ENCODE assay signal across 27 mouse cellular contexts in the genomic region with DNA sequence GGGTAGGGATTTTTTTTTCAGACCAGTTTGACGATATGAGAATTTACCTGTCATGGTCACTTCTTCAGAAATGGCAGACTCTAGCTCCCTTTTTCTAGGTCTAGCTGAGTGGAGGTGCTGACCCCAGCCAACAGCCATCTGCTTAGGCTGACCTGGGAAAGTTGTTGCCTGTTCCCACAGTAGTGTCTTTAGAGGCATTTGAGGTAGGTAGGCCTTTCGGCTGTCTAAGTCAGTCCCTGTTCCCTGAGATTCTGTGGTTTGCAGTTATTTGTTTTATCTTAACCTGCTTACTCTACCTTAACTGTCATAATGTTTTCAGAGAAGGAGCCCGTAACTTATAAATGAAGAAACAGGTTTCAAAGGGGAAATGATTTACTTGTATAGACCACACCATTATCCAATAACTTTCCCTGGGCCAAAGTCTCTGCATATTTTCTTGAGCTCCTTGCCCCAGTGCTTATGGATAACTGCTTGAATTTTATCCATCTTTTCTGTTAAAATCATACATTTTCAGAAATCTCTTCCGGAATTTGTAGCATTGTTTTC. TPM values are rescaled to one million over a fixed set of nuclear protein-coding genes. Genes with fewer than 3 reads are reported as not detected.
A peak's percentile ranks its signal among the peaks of the same experiment; 100 is the strongest.
DNase-seq lines count a peak whose midpoint lies in the region; ATAC-seq and TF ChIP-seq lines count a peak whose summit lies in the region.
"Had no signal": no experiment of that assay in that cellular context is flagged by ENCODE, and none has a peak within 500 bp of the region (broad histone marks: within the 10 kb centered on the region; RNA-seq: fewer than 3 reads in every experiment).

No protein-coding gene starts in this region.

- CTCF ChIA-PET in Patski (lab: Charles Lee), result no interaction called here

- no peak for TF ChIP-seq POLR2A in kidney, adult 2 months (IDR thresholded peaks at IDR 0.05; ENCODE audit: low read depth, low read length)

- H3K9ac ChIP-seq in kidney, embryonic 14.5 days (ENCODE audit: low read depth, low read length), result no peak overlapping the region
- no peak overlapping the region for H3K9ac ChIP-seq in kidney, embryonic 15.5 days
- H3K9ac ChIP-seq in kidney, postnatal 0 days (ENCODE audit: low read depth, low read length), result no peak overlapping the region
- H3K9ac ChIP-seq: embryonic facial prominence, embryonic 13.5 days; embryonic facial prominence, embryonic 15.5 days; forebrain, embryonic 12.5 days had no signal

- 0 out of 2 replicates have a peak, but pooled peaks cover 3% of the 10 kb centered on the region for H3K9me3 ChIP-seq in kidney, embryonic 14.5 days (ENCODE audit: control insufficient read depth, low read length)
- H3K9me3 ChIP-seq in kidney, embryonic 15.5 days (replicated peaks), result no peaks in the 10 kb centered on the region
- H3K9me3 ChIP-seq in kidney, postnatal 0 days (replicated peaks; ENCODE audit: low read length), result no peaks in the 10 kb centered on the region; the same call in 1 of the 2 replicates
- H3K9me3 ChIP-seq: embryonic facial prominence, embryonic 13.5 days; embryonic facial prominence, embryonic 15.5 days; G1E had no signal

- H3K4me3 ChIP-seq in kidney, adult 2 months (ENCODE audit: insufficient read depth, low read depth, low read length), result no peak overlapping the region
- H3K4me3 ChIP-seq in kidney, embryonic 14.5 days (ENCODE audit: low read length), result no peak overlapping the region
- H3K4me3 ChIP-seq in kidney, embryonic 15.5 days (replicated peaks), result no peak overlapping the region
- no peak overlapping the region for H3K4me3 ChIP-seq in kidney, postnatal 0 days (replicated peaks; ENCODE audit: low read depth, low read length)
- H3K4me3 ChIP-seq: embryonic facial prominence, embryonic 13.5 days; embryonic facial prominence, embryonic 15.5 days; erythroblast, embryonic 14.5 days; forebrain, embryonic 10.5 days; forebrain, embryonic 12.5 days had no signal

- 59% methylated on average over 4 of the region's 4 CpGs for WGBS in kidney, adult 2 months
- 84% methylated on average over 4 of the region's 4 CpGs for WGBS in kidney, embryonic 14.5 days
- WGBS in kidney, embryonic 15.5 days, result 85% methylated on average over 4 of the region's 4 CpGs
- 69% methylated on average over 4 of the region's 4 CpGs for WGBS in kidney, postnatal 0 days

- peak; percentile 53 for DNase-seq in kidney, adult 2 months
- no peak for DNase-seq in kidney, adult 18-20 months
- peak; percentile 27 for DNase-seq in kidney, postnatal 0 days (ENCODE audit: low spot score)
- no peak for DNase-seq in kidney, postnatal 25 days
- DNase-seq in Patski (ENCODE audit: low read depth, low spot score), result no peak
- DNase-seq: adrenal gland, adult 2 months; adrenal gland, postnatal 10 days; adrenal gland, postnatal 25 days; B cell, adult 2 months; cerebellum, adult 11 months; cerebellum, adult 18-20 months; cerebellum, adult 8-10 months; cerebellum, adult 9-11 months; cerebellum, postnatal 14 days; cerebellum, postnatal 36 days; embryo, embryonic 11 days had no signal

- H3K27me3 ChIP-seq in kidney, adult 2 months (replicated peaks; ENCODE audit: control insufficient read depth, insufficient read depth, low read length), result no peaks in the 10 kb centered on the region
- H3K27me3 ChIP-seq in kidney, embryonic 14.5 days (ENCODE audit: control insufficient read depth, insufficient read depth, low read length), result no peaks in the 10 kb centered on the region
- no peaks in the 10 kb centered on the region for H3K27me3 ChIP-seq in kidney, embryonic 15.5 days
- H3K27me3 ChIP-seq in kidney, postnatal 0 days (ENCODE audit: insufficient read depth, low read length), result no peaks in the 10 kb centered on the region
- H3K27me3 ChIP-seq in Patski, result peaks cover 13% of the 10 kb centered on the region
- H3K27me3 ChIP-seq: CH12.LX; embryonic facial prominence, embryonic 13.5 days; embryonic facial prominence, embryonic 15.5 days; forebrain, embryonic 12.5 days had no signal

- no peak overlapping the region for H3K27ac ChIP-seq in kidney, adult 2 months (ENCODE audit: insufficient read depth, low read depth, low read length)
- no peak overlapping the region for H3K27ac ChIP-seq in kidney, embryonic 14.5 days (ENCODE audit: low read depth, low read length)
- peak overlapping the region; percentile 59 for H3K27ac ChIP-seq in kidney, embryonic 15.5 days
- H3K27ac ChIP-seq in kidney, postnatal 0 days, result peak overlapping the region; percentile 42; the same call in 1 of the 2 replicates
- H3K27ac ChIP-seq: embryonic facial prominence, embryonic 13.5 days; embryonic facial prominence, embryonic 15.5 days; forebrain, embryonic 10.5 days; forebrain, embryonic 12.5 days had no signal

- in situ Hi-C loops in Patski (cut with MboI; ENCODE audit: low pct_unique_long_range_greater_than_20kb), result no loop called here

- ATAC-seq in kidney, embryonic 14.5 days (ENCODE audit: low FRiP score, low TSS enrichment), result no peak
- ATAC-seq in kidney, embryonic 15.5 days (replicated peaks; ENCODE audit: low FRiP score), result peak; percentile 62; the same call in 1 of the 2 replicates
- no peak for ATAC-seq in kidney, postnatal 0 days (replicated peaks; ENCODE audit: low FRiP score, low read depth)
- peak; percentile 31 for ATAC-seq in Patski
- ATAC-seq: CD4-positive, CD25-positive, alpha-beta regulatory T cell, adult 4 months; forebrain, embryonic 14.5 days had no signal

- H3K36me3 ChIP-seq in kidney, adult 2 months (ENCODE audit: control insufficient read depth, insufficient read depth, low read length), result no peaks in the 10 kb centered on the region
- no peaks in the 10 kb centered on the region for H3K36me3 ChIP-seq in kidney, embryonic 14.5 days (ENCODE audit: control insufficient read depth, insufficient read depth, low read length)
- no peaks in the 10 kb centered on the region for H3K36me3 ChIP-seq in kidney, embryonic 15.5 days
- H3K36me3 ChIP-seq in kidney, postnatal 0 days (ENCODE audit: insufficient read depth, low read length), result no peaks in the 10 kb centered on the region
- H3K36me3 ChIP-seq: embryonic facial prominence, embryonic 13.5 days; embryonic facial prominence, embryonic 15.5 days; forebrain, embryonic 10.5 days; forebrain, embryonic 12.5 days; G1E had no signal

- H3K4me1 ChIP-seq in kidney, adult 2 months (ENCODE audit: control insufficient read depth, insufficient read depth, low read length), result peaks cover 2% of the 10 kb centered on the region; the same call in 1 of the 2 replicates
- no peaks in the 10 kb centered on the region for H3K4me1 ChIP-seq in kidney, embryonic 14.5 days (ENCODE audit: control insufficient read depth, insufficient read depth, low read length)
- no peaks in the 10 kb centered on the region for H3K4me1 ChIP-seq in kidney, embryonic 15.5 days
- no peaks in the 10 kb centered on the region for H3K4me1 ChIP-seq in kidney, postnatal 0 days (replicated peaks; ENCODE audit: insufficient read depth, low read length)
- H3K4me1 ChIP-seq: embryonic facial prominence, embryonic 15.5 days; forebrain, embryonic 10.5 days; forebrain, embryonic 12.5 days had no signal

- no peak for TF ChIP-seq CTCF in kidney, adult 2 months (conservative IDR thresholded peaks at IDR 0.05; ENCODE audit: insufficient read depth, insufficient read length, low read depth, low read length)
- no peak for TF ChIP-seq CTCF in kidney, postnatal 0 days (IDR thresholded peaks at IDR 0.05; ENCODE audit: low read depth)
- TF ChIP-seq CTCF in Patski (IDR thresholded peaks at IDR 0.05), result no peak

- POLR2A ChIA-PET in Patski (lab: Charles Lee), result no interaction called here

- H3K4me2 ChIP-seq in kidney, embryonic 14.5 days (replicated peaks; ENCODE audit: low read depth, low read length), result no peak overlapping the region
- no peak overlapping the region for H3K4me2 ChIP-seq in kidney, embryonic 15.5 days
- H3K4me2 ChIP-seq in kidney, postnatal 0 days (ENCODE audit: low read length), result no peak overlapping the region
- H3K4me2 ChIP-seq: embryonic facial prominence, embryonic 13.5 days; embryonic facial prominence, embryonic 15.5 days; forebrain, embryonic 12.5 days had no signal

RNA-seq across cellular contexts. Expression of gene Rgmb, which starts 59.8 kb away (rescaled TPM):
- polyA plus RNA-seq in kidney, adult 2 months (2012; rRNA removed), result 13.8 and 16.2 TPM in 2 replicates
- 12.3 and 16.4 TPM in 2 replicates for polyA plus RNA-seq in kidney, embryonic 14.5 days (2014; fragmentation: Nextera tagmentation; extraction: Ambion mirVana)
- polyA plus RNA-seq in kidney, embryonic 15.5 days (2015; fragmentation: Nextera tagmentation; extraction: Ambion mirVana), result 12.5 and 13.3 TPM in 2 replicates
- 12.5 and 15.0 TPM in 2 replicates for polyA plus RNA-seq in kidney, postnatal 0 days (2015; fragmentation: Nextera tagmentation; extraction: Ambion mirVana)
- 14.1 TPM for polyA plus RNA-seq in Patski (2021)
- polyA plus RNA-seq: erythroblast, embryonic 14.5 days; G1E had no signal

Comparison
In these comparisons a context has a peak if more than half of its experiments do, and no peak if none do; other contexts are left out.
1. DNase-seq: peak in kidney, adult 2 months (single experiment) and kidney, postnatal 0 days (single experiment); none in kidney, adult 18-20 months (single experiment), kidney, postnatal 25 days (0 of 2) and Patski (single experiment).
2. H3K27ac ChIP-seq: peak in kidney, embryonic 15.5 days (single experiment) and kidney, postnatal 0 days (single experiment); none in kidney, adult 2 months (single experiment) and kidney, embryonic 14.5 days (single experiment).
3. ATAC-seq: peak in kidney, embryonic 15.5 days (single experiment) and Patski (single experiment); none in kidney, embryonic 14.5 days (single experiment) and kidney, postnatal 0 days (single experiment).